Mouse (Mus musculus) neural tube, embryonic 13.5 days (tissue): ENCODE results near the gene Mprip. TPM values are rescaled to one million over a fixed set of nuclear protein-coding genes. Genes with fewer than 3 reads are reported as not detected.
A peak's percentile ranks its signal among the peaks of the same experiment; 100 is the strongest.
"Not testable (repeated sequence)": the region's sequence is repeated elsewhere in the genome, so short reads cannot be mapped to it uniquely, and the experiment has no call there.

Experiments
- ATAC-seq: fragments of 200-750 bp; cut with Nextera tagmentation; 2 replicates; pipeline ENCODE4 v1.8.0; 2017; ENCODE audit warnings: low read depth, mild to moderate bottlenecking, moderate TSS enrichment, moderate library complexity
- H3K27ac ChIP-seq: fragments of 300-500 bp; sonication (generic); replicated peaks from 2 replicates; pipeline ENCODE4 v1.5.1; 2015; ENCODE audit warnings: moderate library complexity, mild to moderate bottlenecking, inconsistent platforms
- H3K27me3 ChIP-seq: fragments of 300-500 bp; sonication (generic); 2 replicates; pipeline ENCODE4 v1.6.1; 2015; ENCODE audit warnings: mild to moderate bottlenecking, inconsistent platforms
- H3K36me3 ChIP-seq: fragments of 300-500 bp; sonication (generic); 2 replicates; pipeline ENCODE4 v1.6.1; 2015; ENCODE audit warnings: mild to moderate bottlenecking, inconsistent platforms
- H3K4me1 ChIP-seq: fragments of 300-500 bp; sonication (generic); replicated peaks from 2 replicates; pipeline ENCODE4 v1.6.1; 2015; ENCODE audit warnings: inconsistent platforms
- H3K4me2 ChIP-seq: fragments of 300-500 bp; sonication (generic); 2 replicates; pipeline ENCODE4 v1.6.1; 2015; ENCODE audit warnings: inconsistent platforms, mild to moderate bottlenecking, moderate library complexity
- H3K4me3 ChIP-seq: fragments of 300-500 bp; sonication (generic); 2 replicates; pipeline ENCODE4 v1.5.1; 2015; ENCODE audit warnings: mild to moderate bottlenecking, inconsistent platforms
- H3K9ac ChIP-seq: fragments of 300-500 bp; sonication (generic); 2 replicates; pipeline ENCODE4 v1.6.1; 2015; ENCODE audit warnings: moderate library complexity, mild to moderate bottlenecking, inconsistent platforms
- H3K9me3 ChIP-seq: fragments of 300-500 bp; sonication (generic); 2 replicates; pipeline ENCODE4 v1.6.1; 2016; ENCODE audit warnings: inconsistent platforms
- WGBS: fragments of 180-500 bp; shearing (Covaris S2); methylation state at CpG from one replicate; pipeline ENCODE4 v1.1.7; 2015; 5-methylcytosine and 5-hydroxymethylcytosine counted together
- polyA plus RNA-seq: library from polyadenylated mRNA; unstranded; fragments of >200 nt; fragmentation: Nextera tagmentation; extraction: Ambion mirVana; gene quantifications from 2 replicates; pipeline ENCODE4 v1.2.1, GENCODE M21; 2015

Mprip gene
- polyA plus RNA-seq, 1 experiment from 2014 or later: 73.5 TPM

- peak overlapping the region; percentile 93 for H3K9ac ChIP-seq
- H3K4me2 ChIP-seq: peak overlapping the region; percentile 93
- peak; percentile 99 for ATAC-seq
- H3K27ac ChIP-seq: peak overlapping the region; percentile 94
- WGBS: under 1% methylated on average over 61 of the region's 82 CpGs
- no peaks in the 10 kb centered on the region for H3K9me3 ChIP-seq
- H3K4me1 ChIP-seq: peaks cover 51% of the 10 kb centered on the region
- no peaks in the 10 kb centered on the region for H3K36me3 ChIP-seq
- H3K27me3 ChIP-seq: no peaks in the 10 kb centered on the region
- H3K4me3 ChIP-seq: peak overlapping the region; percentile 82
Measured at GRCm38 (mm10) chr11:59662249-59662788, 1.2 kb downstream of the Mprip start.

DNA sequence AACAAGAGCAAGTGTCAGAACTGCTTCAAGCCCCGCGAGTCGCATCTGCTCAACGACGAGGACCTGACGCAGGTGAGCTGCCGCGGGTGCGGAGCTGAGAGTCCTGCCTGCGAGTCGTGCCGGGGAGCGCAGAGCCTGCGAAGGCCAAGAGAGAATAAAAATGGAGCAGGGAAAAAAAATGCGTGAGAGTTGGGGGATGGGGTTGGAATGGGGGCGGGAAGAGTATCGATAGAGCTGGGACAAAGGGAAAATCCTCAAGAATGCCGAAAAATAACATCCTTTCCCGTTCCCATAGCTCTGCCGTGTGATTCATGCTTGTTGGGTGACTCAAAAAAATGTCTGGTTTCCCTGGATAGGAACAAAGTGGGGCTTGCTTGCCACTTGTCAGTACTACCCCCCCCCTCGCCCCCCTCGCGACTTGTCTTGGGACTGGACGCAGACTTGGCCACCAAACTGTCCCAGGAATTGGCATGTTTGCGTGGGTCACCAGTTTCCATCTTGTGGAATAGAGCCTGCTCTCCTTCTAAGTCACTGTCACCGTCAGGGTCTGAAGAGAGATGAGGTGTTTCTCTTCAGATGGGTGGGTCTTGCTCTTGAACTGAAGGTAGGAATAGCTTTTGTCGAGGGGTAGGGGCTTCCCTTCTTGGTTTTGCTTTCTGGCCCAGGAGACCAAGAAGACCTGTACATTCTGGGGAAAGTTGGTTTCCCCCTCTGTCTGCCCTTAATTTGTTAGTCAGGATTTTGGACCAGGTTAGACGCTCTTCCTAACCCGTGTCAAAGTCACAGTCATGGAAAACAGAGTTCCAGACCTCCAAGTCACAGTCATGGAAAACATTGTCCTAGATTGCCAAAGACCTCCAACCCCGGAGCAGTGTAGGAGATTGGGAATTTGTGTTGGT, 2.0 kb downstream of the Mprip start:
- H3K36me3 ChIP-seq: no peaks in the 10 kb centered on the region
- peaks cover 59% of the 10 kb centered on the region for H3K4me1 ChIP-seq
- peak overlapping the region; percentile 94 for H3K27ac ChIP-seq
- 3% methylated on average over 30 of the region's 30 CpGs for WGBS
- peak; percentile 55 for ATAC-seq
- peak overlapping the region; percentile 93 for H3K4me2 ChIP-seq
- H3K27me3 ChIP-seq: no peaks in the 10 kb centered on the region
- peak overlapping the region; percentile 82 for H3K4me3 ChIP-seq
- peak overlapping the region; percentile 93 for H3K9ac ChIP-seq
- H3K9me3 ChIP-seq: no peaks in the 10 kb centered on the region

DNA sequence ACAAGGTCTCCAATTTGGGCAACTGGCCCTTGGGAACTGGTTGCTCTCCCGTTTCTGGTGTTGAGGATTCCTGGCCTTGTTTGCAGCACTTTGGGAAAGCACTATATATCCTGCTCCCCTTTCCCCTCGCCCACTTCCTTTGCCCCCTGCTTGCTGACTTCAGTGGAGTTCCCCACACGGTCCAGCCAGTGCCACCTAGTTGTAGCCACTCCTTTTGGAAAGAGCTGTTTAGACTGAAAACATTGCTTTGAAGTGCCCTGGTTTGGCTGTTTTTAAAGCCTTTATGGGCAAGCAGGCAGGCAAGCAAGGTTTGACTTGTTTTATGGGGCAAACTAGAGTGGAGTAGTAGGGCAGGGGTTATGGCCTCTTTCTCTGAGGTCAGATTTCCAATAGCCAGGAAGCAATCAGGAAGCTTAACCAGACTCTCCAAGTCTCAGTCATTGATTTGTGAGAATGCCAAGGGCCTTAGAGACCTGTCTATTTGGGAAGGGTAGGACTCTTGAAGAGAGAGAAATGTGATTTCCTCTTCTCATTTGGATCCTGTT, 2.7 kb downstream of the Mprip start:
- peak overlapping the region; percentile 82 for H3K4me3 ChIP-seq
- H3K27me3 ChIP-seq: no peaks in the 10 kb centered on the region
- WGBS: 6% methylated on average over 3 of the region's 3 CpGs
- peaks cover 61% of the 10 kb centered on the region for H3K4me1 ChIP-seq
- no peaks in the 10 kb centered on the region for H3K9me3 ChIP-seq
- H3K4me2 ChIP-seq: peak overlapping the region; percentile 93
- H3K27ac ChIP-seq: peak overlapping the region; percentile 94
- H3K9ac ChIP-seq: peak overlapping the region; percentile 93
- no peak for ATAC-seq
- H3K36me3 ChIP-seq: no peaks in the 10 kb centered on the region

- Histone ChIP-seq H3K4me2 (peak overlapping the region; percentile 93), H3K36me3 (no peaks in the 10 kb centered on the region), H3K27me3 (no peaks in the 10 kb centered on the region), H3K4me3 (peak overlapping the region; percentile 82), H3K4me1 (peaks cover 68% of the 10 kb centered on the region), H3K27ac (peak overlapping the region; percentile 54), H3K9me3 (no peaks in the 10 kb centered on the region), H3K9ac (peak overlapping the region; percentile 93)
- ATAC-seq: no peak
- WGBS: 36% methylated on average over 3 of the region's 3 CpGs
Measured at GRCm38 (mm10) chr11:59664818-59665217, 3.7 kb downstream of the Mprip start.

DNA sequence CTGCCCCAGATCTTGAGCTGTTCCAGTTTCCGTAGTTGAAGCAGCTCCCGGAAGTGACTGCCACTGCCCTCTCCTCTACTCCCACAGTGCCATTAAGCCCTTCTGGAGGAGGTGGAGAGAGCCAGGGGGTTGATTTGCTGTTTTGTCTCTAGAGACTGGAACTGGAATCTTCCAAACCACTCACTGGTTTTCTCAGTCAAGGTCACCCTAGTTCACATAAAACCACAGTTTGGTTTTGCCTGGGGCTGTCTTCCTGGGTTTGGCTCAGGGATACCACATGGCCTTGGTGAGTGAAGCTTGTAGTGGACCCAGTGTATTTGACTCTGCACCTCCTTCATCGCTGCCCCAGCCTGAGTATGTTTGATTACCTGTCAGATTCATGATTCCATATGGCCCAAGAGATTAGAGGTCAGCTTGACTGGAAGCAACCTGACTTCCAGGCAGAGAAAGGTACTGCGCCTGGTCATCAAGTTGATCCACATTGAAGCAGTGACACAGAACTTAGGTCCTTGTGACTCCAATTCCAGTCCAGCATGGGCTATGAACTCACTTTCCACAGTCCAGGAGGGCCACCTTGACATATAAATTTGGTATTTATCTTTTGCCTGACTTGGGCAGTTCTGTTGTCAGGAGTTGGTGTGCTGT, 10.1 kb downstream of the Mprip start:
- Histone ChIP-seq H3K9ac (no peak overlapping the region), H3K36me3 (no peaks in the 10 kb centered on the region), H3K27ac (no peak overlapping the region), H3K9me3 (no peaks in the 10 kb centered on the region), H3K4me1 (peaks cover 55% of the 10 kb centered on the region), H3K4me3 (no peak overlapping the region), H3K4me2 (no peak overlapping the region), H3K27me3 (no peaks in the 10 kb centered on the region)
- WGBS: 71% methylated on average over 4 of the region's 4 CpGs
- ATAC-seq: no peak

- peaks cover 37% of the 10 kb centered on the region for H3K4me1 ChIP-seq
- no peaks in the 10 kb centered on the region for H3K27me3 ChIP-seq
- no peak overlapping the region for H3K4me2 ChIP-seq
- H3K4me3 ChIP-seq: no peak overlapping the region
- H3K9ac ChIP-seq: no peak overlapping the region
- ATAC-seq: no peak
- H3K36me3 ChIP-seq: peaks cover 3% of the 10 kb centered on the region; the same call in 1 of the 2 replicates
- H3K27ac ChIP-seq: no peak overlapping the region
- 91% methylated on average over 3 of the region's 3 CpGs for WGBS
- H3K9me3 ChIP-seq: no peaks in the 10 kb centered on the region
Measured at GRCm38 (mm10) chr11:59674013-59674412, 12.9 kb downstream of the Mprip start.

DNA sequence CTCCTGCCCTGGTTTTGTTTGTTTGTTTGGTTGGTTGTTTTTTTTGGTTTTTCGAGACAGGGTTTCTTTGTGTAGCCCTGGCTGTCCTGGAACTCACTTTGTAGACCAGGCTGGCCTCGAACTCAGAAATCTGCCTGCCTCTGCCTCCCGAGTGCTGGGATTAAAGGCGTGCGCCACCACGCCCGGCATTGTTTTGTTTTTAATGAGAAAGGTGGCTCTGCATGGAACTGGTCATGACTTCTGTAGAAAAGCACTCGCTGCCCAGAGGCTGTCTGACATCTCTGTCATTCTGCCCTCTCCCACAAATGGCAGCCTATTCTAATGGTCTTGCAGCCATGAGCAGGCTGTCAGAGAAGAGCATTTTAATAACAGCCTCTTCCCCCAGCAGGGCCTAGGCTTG, 13.6 kb downstream of the Mprip start:
- not testable (repeated sequence) for ATAC-seq, H3K36me3 ChIP-seq, H3K27ac ChIP-seq, H3K27me3 ChIP-seq, H3K9ac ChIP-seq, H3K9me3 ChIP-seq, H3K4me3 ChIP-seq, H3K4me2 ChIP-seq
- 96% methylated on average over 8 of the region's 8 CpGs for WGBS
- H3K4me1 ChIP-seq: peaks cover 35% of the 10 kb centered on the region

DNA sequence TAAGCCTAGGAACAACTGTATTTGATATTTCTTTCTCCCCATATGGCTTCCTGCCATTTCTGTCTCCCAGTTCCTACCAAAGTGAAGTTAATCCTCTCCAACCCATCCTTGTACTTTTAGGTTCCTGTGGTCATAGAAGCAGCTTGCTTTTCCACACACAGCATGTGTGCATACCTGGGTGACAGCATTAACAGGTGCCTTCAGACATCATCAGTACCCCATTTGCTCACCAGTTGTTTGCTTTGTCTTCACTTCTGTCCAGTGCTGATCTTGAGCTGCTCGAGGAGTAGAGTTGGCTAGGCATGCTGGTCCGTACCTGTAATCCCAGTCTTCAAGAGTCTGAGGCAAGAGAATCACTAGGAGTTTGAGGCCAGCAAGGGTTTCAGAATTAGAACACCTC, 16.7 kb downstream of the Mprip start:
- H3K9ac ChIP-seq: no peak overlapping the region
- no peaks in the 10 kb centered on the region for H3K9me3 ChIP-seq
- H3K27me3 ChIP-seq: no peaks in the 10 kb centered on the region
- 99% methylated on average over 2 of the region's 2 CpGs for WGBS
- no peak overlapping the region for H3K4me2 ChIP-seq
- no peak for ATAC-seq
- peaks cover 11% of the 10 kb centered on the region; the same call in 1 of the 2 replicates for H3K4me1 ChIP-seq
- no peak overlapping the region for H3K4me3 ChIP-seq
- H3K27ac ChIP-seq: no peak overlapping the region
- H3K36me3 ChIP-seq: peaks cover 3% of the 10 kb centered on the region; the same call in 1 of the 2 replicates

DNA sequence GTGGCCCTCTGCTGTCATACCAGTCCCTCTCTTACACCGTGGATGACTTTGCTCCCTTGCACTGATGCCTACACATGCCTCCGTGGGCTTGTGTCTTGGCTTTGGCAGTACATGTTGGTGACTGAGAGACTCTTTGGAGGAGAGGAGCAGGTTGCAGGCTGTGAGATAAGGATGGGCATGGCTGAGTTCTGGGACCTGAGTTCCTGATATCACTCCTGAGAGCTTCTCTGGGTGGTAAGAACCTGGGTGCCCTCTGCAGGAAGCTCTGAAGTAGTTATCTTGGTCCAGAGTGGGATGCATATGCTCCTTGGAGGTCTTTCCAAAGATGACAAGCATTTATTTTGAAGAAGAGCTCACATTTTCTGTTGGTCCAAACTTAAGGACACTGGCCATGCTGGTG, 17.6 kb downstream of the Mprip start:
- no peak for ATAC-seq
- WGBS: 92% methylated on average over 2 of the region's 2 CpGs
- no peak overlapping the region for H3K9ac ChIP-seq
- H3K9me3 ChIP-seq: no peaks in the 10 kb centered on the region
- no peak overlapping the region for H3K27ac ChIP-seq
- H3K4me3 ChIP-seq: no peak overlapping the region
- H3K4me1 ChIP-seq: peaks cover 9% of the 10 kb centered on the region; the same call in 1 of the 2 replicates
- H3K36me3 ChIP-seq: peaks cover 3% of the 10 kb centered on the region; the same call in 1 of the 2 replicates
- H3K4me2 ChIP-seq: no peak overlapping the region
- H3K27me3 ChIP-seq: no peaks in the 10 kb centered on the region

DNA sequence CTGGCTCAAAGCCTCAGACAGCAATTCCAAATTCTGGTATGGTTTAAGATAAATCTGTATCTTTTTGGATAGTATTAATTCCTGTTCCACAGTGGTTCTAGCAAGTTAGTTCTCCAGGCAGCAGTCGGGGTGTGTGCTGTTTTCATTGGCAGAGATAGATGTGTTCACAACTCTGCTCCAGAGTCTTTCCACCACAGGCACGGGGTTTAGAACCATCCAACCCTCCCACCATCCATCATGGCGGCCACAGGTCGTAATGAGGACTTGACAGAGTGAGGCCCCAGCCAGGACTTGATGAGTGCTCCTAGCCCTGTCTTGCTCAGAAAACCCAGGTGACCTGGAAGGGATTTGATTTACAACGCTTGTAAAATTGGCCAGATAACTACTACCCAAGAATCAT, 19.0 kb downstream of the Mprip start:
- no peak for ATAC-seq
- H3K4me3 ChIP-seq: no peak overlapping the region
- H3K27ac ChIP-seq: no peak overlapping the region
- no peaks in the 10 kb centered on the region for H3K9me3 ChIP-seq
- H3K4me1 ChIP-seq: peaks cover 9% of the 10 kb centered on the region; the same call in 1 of the 2 replicates
- peaks cover 3% of the 10 kb centered on the region; the same call in 1 of the 2 replicates for H3K36me3 ChIP-seq
- H3K4me2 ChIP-seq: no peak overlapping the region
- no peaks in the 10 kb centered on the region for H3K27me3 ChIP-seq
- no peak overlapping the region for H3K9ac ChIP-seq
- 83% methylated on average over 5 of the region's 5 CpGs for whole genome bisulfite sequencing

DNA sequence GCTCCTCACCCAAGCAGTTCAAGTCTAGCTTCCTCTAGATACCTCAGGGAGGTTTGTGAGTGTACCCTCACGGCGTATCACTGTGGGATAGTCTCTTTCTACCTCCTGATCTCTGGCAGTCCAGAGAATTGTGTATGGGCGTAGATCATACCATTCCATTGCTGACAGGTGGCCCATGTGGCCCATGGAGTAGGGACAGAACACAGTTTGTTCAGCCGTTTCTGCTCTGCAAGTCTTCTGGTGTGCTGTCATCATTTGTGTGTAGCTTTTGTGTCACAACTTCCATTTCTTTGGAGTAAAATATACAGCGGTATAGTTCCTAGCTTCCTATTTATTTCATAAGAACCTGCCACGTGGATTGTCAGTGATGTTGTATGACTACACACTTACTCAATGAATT, 23.9 kb downstream of the Mprip start:
- 91% methylated on average over 6 of the region's 6 CpGs for WGBS
- ATAC-seq: no peak
- H3K4me3 ChIP-seq: no peak overlapping the region

DNA sequence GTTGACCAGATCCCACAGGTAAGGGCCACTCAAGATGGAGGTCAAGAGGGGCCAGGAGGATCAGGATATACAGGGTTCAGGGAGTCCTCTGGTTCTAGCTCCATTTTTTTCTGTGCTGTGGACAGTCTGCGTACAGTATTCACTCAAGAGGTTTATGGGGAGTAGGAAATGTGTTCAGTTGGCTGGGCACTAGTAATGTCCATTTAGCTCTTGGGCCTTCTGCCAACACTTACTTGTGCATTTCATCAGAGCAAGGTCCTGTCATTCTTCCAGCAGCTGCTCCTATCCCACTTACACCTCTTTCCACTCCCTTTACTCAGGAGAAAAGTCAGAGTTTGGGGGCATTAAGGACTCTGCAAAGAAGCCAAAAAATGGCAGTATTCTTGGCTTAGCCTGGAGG, 33.4 kb downstream of the Mprip start:
- no peak for ATAC-seq
- WGBS: 52% methylated on average over 1 of the region's 1 CpGs
- no peak overlapping the region for H3K9ac ChIP-seq

More for the DNA sequence above, 23.9 kb downstream of the Mprip start:
- H3K4me2 ChIP-seq: no peak overlapping the region
- H3K9me3 ChIP-seq: no peaks in the 10 kb centered on the region
- H3K27ac ChIP-seq: no peak overlapping the region
- no peaks in the 10 kb centered on the region for H3K36me3 ChIP-seq
- H3K9ac ChIP-seq: no peak overlapping the region
- no peaks in the 10 kb centered on the region for H3K27me3 ChIP-seq
- peaks cover 5% of the 10 kb centered on the region; the same call in 1 of the 2 replicates for H3K4me1 ChIP-seq

More for the DNA sequence above, 33.4 kb downstream of the Mprip start:
- H3K4me2 ChIP-seq: no peak overlapping the region
- H3K27ac ChIP-seq: no peak overlapping the region
- no peaks in the 10 kb centered on the region for H3K9me3 ChIP-seq
- H3K27me3 ChIP-seq: no peaks in the 10 kb centered on the region
- peaks cover 20% of the 10 kb centered on the region for H3K4me1 ChIP-seq
- no peak overlapping the region for H3K4me3 ChIP-seq
- H3K36me3 ChIP-seq: peaks cover 36% of the 10 kb centered on the region
